Mouse (Mus musculus) erythroblast, adult 5-6 weeks (primary cell): Measurements from ENCODE around the gene Hps3. TPM values are rescaled to one million over a fixed set of nuclear protein-coding genes. Genes with fewer than 3 reads are reported as not detected.

Experiments
- ATAC-seq: replicated peaks from 2 replicates; pipeline ENCODE4 v1.8.0; 2016; ENCODE audit warnings: moderate number of reproducible peaks, mild to moderate bottlenecking, moderate TSS enrichment, inconsistent platforms; ENCODE audit not compliant: poor library complexity, low FRiP score, severe bottlenecking
- total RNA-seq, 2 experiments: library from RNA; stranded (forward) in 1 of 2; stranded (reverse) in 1 of 2; fragments of 150-400 nt in 1 of 2; fragments of 200-764, 138-1000 nt in 1 of 2; gene quantifications; 2 replicates each; pipeline versions ENCODE4 v1.2.3 to v1.2.4; 2015 to 2017; ENCODE audit warnings: low replicate concordance in 2 of 2

The Hps3 gene
- total RNA-seq, 2 experiments from 2014 or later = 5.8 to 14.6 TPM

DNA sequence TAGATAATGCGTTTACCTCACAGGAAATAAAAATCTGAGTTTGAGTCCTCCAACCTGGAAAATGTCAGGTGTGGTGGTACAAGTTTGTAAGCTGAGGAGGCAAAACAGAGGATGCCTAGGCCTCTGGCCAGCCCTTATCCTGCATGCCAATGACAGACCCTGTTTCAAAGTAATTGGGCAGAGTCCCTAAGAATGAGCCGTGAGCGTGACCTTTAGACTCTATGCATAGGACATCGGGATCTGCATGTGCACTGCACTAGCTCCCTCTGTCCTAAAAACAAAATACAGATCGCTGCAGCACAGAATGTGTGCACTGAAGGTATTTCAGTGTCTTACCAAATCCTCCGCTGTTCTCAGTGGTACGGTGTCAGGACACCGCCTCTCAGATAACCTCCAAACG lies 24.7 kb downstream of the Hps3 start:
- ATAC-seq = no peak

DNA sequence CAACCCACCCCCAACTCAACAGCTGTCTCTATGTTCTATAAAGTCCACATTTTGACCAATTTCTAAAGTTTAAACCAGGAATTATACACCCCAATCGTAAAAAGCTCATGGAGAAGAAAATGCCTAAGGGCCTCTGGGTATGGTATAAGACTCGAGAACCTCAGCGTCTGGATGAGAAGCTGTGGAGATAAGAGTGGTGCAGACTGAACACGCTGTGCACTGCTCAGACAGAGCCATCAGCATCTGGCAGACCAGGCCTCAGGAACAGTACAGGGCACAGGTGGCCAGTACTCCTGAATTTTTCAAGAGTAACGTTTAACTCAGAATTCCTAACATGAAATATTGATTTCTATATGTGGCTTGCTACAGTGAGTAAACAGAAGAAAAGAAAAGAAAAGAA lies 27.4 kb downstream of the Hps3 start:
- ATAC-seq = no peak

DNA sequence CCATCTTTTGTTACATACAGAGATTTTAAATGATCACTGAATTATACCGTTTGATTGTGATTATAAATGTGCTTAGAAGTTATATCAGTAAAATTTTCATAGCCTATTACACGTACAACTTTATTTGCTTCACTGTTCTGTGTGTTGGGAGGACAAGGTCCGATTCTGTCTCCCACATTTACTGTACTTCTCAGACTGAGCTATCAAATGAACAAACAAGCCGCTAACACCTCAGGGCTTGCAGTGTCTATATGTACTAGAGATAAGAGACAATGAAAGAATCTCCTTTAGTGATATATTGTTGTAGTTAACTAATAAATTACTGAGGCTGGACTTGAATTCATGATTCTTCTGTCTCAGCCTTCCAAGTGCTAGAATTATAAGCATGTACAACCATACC lies 27.8 kb downstream of the Hps3 start:
- no peak for ATAC-seq

DNA sequence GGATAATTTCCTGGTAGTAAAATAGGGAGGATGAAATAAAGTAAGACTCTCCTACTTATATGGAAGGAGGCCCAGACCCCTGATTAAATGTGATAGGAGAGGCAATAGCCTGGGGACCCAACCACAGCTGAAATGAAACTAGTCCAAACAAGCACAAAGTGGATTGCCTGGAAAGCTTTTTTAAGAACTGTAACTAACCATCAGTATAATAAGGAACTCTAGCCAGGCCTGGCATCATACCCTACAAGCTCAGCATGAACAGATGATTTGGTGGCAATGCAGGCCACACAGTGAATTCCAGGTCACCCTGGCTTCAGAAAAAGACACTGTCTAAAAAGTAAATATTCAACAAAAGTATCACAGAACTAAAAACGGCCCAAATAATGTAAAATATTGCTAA lies 29.5 kb downstream of the Hps3 start:
- ATAC-seq = no peak

DNA sequence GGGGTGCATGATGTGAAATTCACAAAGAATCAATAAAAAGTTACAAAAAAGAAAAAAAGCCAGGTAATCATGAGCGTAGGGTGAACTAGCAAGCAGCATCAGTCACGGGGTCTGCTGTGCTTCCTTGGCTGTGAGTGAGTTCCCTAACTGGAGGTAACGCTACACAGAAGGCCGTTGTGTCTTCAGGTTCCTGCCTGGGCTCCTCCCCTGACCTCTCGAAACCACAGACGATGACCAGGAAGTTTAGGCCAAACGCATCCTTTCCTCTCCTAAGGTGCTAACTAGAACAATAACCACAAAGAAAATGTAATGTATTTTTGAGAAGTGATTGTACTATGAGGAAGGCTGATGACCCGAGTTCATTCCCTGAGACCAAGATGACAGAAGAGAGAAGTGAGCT lies 30.7 kb downstream of the Hps3 start:
- no peak for ATAC-seq

DNA sequence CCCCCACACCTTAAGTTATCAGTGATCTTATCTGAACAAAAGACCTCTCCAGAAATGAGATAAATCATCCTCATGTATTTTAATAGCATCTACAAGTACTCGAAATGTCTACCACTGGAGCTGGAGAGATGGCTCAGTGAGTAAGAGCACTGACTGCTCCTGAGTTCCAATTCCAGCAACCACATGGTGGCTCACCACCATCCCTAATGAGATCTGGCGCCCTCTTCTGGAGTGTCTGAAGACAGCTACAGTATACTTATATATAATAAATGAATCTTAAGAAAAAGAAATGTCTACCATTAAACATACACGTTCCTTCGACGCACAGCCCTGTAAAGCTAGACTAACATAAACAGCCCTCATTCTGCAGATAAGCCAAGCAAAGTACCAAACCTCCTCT lies 32.3 kb downstream of the Hps3 start:
- ATAC-seq = no peak

DNA sequence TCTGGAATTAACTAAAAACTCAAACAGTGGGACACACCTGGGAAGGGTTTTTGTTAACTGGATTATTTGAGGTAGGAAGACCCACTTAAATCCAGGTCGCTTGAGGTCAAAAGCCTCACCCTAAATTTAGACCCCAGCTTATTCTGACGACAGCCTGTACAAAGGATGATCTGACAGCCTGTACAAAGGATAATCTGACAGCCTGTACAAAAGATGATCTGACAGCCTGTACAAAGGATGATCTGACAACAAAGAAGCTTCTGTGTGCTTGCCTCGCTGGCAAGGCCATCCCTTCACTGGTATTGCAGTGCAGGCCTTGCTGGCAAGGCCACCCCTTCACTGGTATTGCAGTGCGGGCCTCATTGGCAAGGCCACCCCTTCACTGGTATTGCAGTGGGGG lies 34.3 kb downstream of the Hps3 start:
- no peak for ATAC-seq

DNA sequence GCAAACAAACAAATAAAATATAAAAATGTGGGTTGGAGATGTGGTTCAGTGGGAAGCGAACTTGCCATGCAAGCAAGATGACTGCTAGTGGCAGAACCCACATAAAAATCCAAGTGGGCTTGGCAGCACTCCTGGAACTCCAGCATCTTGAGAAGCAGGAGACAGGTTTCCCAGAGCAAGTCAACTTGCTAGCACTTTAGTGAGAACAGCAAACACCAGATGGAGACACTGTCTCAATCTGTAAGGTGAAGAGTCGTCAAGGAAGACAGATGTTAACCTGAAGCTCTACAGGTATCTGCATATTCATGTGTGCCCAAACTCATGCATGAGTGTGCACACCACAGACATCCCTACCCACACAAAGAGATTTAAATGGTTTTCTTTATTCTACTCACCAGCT lies 35.6 kb downstream of the Hps3 start:
- ATAC-seq = no peak

DNA sequence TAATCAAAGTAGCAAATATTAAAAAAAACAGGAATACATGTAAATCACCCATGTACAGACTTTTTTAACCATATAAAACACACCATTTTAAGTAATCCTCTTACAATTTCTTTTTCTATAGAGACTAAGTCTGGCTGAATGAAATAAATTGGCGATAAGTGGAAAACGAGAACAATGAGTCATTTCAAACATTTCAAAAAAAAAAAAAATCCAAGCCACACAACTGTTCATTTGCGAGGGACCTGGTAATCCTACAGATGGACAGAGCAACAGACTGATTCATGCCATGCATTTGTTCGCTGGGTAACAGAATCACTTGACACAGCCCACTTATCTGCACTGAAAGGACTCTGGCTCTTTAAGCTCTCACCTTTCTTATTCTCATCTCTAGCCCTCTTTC lies 42.7 kb downstream of the Hps3 start:
- ATAC-seq = no peak

DNA sequence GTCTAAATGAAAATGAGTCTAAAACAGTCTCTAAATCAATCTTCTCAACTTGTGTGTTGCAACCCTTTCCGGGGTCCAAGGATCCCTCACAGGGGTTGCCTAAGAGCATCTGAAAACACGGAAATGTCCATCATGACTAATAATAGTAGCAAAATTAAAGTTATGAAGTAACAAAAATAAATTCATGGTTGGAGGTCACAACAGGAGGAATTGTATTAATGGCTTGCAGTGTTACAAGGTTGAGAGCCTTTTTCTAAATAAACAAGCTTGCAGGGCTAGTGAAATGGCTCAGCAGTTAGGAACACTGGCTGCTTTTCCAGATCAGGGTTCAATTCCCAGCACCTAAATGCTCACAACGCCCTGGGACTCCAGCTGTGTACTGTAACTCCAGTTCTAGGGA lies 45.1 kb downstream of the Hps3 start:
- no peak for ATAC-seq

DNA sequence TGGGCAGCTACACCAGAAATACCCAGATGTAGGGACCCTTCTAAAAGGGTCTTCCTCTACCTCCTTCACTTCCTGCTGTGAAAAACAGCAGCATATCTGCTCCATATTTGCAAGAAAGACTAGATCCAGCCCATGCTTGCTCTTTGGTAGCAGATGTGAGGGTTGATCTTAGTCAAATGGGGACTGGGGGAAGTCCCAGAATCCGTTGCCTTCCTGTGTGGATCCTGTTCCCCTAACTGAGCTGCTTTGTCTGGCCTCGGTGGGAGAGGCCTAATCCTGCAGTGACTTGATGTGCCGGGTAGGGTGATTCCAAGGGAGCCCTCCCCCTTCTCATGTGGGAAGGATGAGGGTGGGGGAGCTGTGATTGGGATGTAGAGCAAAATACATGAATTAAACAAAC lies 49.0 kb downstream of the Hps3 start:
- ATAC-seq = no peak

DNA sequence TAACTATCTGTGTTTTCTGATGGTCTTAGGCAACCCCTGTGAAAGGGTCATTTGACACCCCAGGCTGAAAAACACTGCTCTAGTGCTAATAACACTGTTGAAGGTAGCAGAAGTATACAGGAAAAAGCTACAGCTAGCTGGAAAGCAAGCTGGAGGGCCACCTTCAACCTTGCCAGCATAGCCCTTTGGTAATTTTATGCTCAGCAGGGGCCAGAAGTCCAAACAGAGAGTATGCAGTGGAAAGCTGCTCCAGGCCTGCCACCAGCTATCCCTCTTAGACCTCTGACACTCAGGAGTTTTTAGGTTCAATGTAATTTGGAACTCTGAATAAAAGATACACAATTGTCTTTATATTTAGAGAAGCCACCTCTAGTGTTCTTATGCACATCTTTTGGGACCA lies 52.3 kb downstream of the Hps3 start:
- ATAC-seq = no peak

DNA sequence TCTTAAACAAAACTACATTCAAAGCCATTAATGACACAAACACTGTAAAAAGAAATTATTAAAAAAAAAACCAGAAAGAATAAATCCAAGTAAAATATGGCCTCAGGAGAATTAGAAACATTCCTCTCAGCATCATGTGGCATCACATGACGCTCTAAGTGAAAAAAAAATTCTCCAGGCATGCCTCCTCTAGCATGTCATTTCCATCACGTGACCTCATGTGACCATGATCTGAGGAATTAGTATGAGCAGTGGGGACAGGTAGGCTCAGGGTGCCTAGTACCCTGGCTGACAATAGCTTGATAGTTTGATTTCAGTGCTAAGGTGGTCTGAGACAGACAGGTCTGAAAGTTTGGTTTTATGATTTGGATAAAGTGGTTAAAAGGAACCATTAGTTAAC lies 54.0 kb downstream of the Hps3 start:
- ATAC-seq = no peak

DNA sequence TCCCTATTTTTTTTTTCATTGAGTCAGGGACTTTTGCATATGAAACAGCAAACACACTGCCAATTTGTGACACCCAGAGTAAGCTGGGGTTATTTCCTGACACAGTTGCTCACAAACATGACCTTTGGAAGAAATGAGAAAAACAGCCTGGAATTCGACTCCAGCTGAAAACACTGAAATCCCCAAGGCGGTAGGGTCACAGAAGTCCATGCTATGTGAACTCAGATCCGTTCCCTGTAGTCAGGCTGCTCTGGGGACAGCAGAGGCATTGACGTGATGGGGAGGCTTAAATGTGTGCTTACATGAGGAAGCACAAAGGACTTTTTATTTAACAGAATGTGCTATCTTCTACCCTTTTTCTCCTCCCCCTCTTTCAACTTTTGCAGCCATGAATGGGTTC lies 56.6 kb downstream of the Hps3 start:
- ATAC-seq = no peak

DNA sequence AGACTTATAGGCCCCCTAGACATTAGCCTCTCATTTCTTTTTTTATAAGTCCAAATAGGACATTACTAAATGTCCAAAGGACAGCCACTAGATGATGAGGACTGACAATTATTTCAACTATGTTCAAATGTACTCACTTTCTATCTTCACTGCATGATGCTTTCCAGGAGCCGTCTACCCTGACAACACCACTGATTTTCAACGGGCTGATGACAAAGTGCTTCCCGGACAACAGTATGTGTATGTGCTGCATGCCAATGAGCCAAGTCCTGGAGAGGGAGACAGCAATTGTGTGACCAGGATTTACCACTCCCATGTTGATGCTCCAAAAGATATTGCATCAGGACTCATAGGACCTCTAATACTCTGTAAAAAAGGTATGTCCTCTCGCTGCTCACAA lies 69.0 kb downstream of the Hps3 start:
- no peak for ATAC-seq

DNA sequence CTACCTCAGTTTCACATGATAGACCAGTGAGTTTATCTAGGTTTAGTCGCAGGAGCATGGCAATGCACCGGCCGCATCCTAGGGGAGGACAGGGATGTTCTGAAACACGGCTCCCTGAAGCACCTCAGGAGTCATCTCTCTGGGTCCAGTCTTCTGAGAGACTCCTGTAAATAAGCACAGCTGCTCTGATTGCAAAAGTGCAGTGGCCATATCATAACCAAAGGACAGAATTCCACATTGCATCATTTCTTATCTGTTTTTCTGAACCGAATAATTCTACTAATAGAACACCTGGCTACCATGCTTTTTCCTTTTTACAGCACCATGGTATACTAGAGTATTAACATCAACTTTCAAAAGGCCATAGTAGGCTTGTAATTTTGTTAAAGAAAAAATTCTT lies 69.9 kb downstream of the Hps3 start:
- ATAC-seq = no peak

DNA sequence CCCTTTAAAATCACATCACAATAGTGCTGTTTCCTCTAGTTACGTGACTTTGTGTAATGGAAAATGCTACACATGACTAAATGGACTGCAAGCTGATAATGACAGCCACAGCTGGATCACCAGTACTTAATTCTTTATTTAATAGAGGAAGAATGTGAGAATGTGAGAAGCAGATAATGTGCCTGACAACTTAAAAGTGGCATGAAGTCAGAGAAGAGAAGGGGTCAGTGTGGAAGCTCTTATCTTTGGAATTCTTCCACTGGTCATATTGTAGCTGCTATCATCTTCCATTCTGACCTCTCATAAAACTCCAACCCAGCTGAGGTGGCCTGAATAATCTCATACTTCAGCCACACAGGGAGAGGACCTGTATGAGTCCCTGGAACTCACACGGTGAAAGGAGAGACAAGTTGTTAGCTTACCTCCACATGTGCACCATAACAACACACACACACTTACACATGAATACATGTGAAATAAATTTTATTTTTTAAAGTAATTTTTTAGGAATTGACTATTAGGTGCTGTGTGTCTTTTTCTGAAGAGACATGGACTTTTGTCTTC lies 70.4 kb downstream of the Hps3 start:
- no peak for ATAC-seq

DNA sequence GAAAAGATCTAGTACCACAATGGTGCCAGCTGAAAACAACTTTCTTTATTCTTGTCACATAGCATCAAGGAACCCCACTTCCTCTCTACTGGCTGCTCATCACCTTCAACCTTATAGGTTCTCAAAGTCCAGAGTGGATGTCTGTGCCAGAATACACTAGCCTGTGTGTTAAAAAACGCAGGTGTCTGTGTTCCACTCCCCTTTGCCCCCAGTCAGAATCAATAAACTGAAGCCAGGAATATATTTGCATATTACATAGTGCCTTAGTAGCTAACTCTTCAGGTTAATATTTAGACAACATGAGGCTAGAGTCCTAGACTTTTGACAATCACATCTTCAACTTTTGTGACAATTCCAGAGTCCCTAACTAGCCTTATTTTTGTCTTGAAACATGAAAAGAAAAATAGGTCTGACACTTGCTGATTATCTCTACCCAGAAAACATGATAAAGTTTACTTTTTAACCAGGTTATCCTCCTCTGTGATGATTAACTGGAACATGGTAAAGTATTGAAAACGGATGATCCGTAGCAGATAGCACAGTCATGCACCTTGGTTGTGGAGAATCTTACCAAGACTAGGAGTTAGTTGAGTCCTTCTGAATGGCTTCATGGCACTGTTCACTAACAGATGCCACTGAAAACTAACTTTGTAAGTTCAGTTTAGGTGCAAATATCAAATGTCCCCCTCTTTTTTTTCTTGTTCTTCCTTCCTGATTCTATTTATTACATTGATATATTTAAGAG lies 72.2 kb downstream of the Hps3 start:
- ATAC-seq = no peak

DNA sequence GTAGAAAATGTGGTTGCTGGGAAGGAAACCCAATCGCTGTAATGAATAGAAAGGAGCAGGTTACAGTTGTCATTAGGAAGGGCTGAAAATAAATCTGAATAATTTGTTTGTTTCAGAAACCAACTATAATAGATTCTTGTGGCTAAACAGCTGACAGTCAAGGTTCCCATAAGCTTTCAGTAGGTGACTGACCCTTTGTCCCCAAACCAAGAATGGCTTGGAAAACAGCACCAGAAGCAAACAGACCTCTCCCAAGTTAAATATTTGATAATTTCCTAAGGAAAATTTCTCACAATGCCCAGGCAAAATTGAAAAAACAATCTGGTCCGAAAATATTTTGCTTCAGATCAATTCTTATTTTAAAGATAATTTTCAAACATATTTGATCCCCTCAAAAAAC lies 73.8 kb downstream of the Hps3 start:
- no peak for ATAC-seq

DNA sequence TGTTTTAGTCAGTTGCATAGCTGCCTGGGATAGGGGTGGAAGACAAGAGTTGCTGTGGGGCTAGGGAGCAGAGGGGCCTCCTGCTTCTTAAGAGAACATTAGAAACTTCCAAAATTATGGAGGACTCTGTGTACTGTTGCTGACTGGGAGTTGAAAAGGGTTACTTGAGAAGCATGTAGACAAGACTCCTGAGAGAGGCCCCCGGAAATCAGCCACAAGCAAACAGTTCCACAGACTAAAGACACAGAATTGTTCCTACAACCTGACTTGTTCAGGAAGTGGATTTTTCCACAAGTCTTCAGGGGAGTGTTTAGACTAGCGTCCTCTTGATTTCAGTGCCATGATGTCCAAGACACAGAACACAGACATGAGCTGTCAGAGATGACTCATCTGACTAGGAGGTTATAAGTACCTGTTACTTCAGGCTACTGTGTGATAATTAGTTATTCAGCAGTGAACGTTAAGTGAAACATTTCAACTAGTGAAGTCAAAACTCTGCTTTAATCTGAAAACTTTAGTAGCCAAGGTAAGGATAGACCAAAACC lies 74.5 kb downstream of the Hps3 start:
- ATAC-seq = no peak

DNA sequence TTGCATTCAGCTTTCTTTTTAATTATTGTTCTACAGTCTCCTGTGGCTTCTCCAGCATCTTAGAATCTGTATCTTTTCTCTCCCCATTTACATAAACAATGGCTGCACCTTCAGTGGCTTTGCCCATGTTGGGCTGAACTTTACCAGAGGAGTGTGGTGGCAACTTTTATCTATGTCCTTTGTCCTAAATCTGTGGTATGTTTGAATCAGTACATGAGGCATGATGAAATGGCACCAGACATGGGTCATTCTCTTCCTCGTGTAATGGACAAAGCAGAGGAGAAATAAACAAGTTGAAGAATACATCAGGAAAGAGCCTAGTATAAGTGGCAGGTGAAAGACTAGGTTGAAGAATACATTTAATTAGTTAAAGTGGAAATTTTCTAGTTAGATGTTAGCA lies 76.1 kb downstream of the Hps3 start:
- no peak for ATAC-seq

DNA sequence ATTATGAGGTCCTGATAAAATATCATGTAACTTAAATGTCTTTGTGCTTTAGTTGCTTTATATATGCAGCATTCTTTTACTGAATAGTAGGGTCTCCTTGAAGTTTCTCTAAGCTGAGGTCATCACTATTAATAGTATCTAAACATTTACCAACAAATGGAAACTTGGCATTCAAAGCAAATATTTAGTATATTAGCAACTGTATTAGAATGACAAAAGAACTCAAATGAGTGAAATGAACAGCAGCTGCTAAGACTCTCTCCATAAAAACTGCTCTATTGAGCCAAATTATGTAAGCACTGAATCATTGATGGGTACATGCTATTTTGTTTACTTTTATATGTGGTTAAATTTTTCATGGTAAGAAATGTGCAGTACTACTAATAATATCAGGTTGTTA lies 77.1 kb downstream of the Hps3 start:
- ATAC-seq = no peak
